Mouse (Mus musculus) forebrain, embryonic 14.5 days (tissue): ENCODE data around the gene Acot13. TPM values are rescaled to one million over a fixed set of nuclear protein-coding genes. Genes with fewer than 3 reads are reported as not detected.
A peak's percentile ranks its signal among the peaks of the same experiment; 100 is the strongest.
"Not testable (repeated sequence)": the region's sequence is repeated elsewhere in the genome, so short reads cannot be mapped to it uniquely, and the experiment has no call there.

Experiments
- ATAC-seq: fragments of 200-750 bp; cut with Nextera tagmentation; 2 replicates; pipeline ENCODE4 v1.8.0; 2017; ENCODE audit warnings: mild to moderate bottlenecking, moderate library complexity
- DNase-seq: peaks from one replicate; pipeline ENCODE4 v3.0.0-alpha.2; 2015; ENCODE audit warnings: low spot score
- H3K27ac ChIP-seq: fragments of 300-500 bp; sonication (generic); 2 replicates; pipeline ENCODE4 v1.5.1; 2014; ENCODE audit warnings: low read depth, mild to moderate bottlenecking, control low read depth, low read length, moderate library complexity
- H3K27me3 ChIP-seq: fragments of 300-500 bp; sonication (generic); replicated peaks from 2 replicates; pipeline ENCODE4 v1.6.1; 2014; ENCODE audit warnings: low read length, control low read depth, mixed read lengths; ENCODE audit not compliant: control insufficient read depth, insufficient read depth
- H3K36me3 ChIP-seq: fragments of 300-500 bp; sonication (generic); 2 replicates; pipeline ENCODE4 v1.6.1; 2014; ENCODE audit warnings: low read length, control low read depth; ENCODE audit not compliant: control insufficient read depth, insufficient read depth
- H3K4me1 ChIP-seq: fragments of 300-500 bp; sonication (generic); 2 replicates; pipeline ENCODE4 v1.6.1; 2014; ENCODE audit warnings: antibody characterized with exemption, low read length, control low read depth; ENCODE audit not compliant: control insufficient read depth, insufficient read depth
- H3K4me2 ChIP-seq: fragments of 300-500 bp; sonication (generic); 2 replicates; pipeline ENCODE4 v1.6.1; 2014; ENCODE audit warnings: mild to moderate bottlenecking, control low read depth, low read length
- H3K4me3 ChIP-seq: fragments of 300-500 bp; sonication (generic); 2 replicates; pipeline ENCODE4 v1.5.1; 2014; ENCODE audit warnings: low read depth, low read length, control low read depth
- H3K9ac ChIP-seq: fragments of 300-500 bp; sonication (generic); 2 replicates; pipeline ENCODE4 v1.6.1; 2014; ENCODE audit warnings: mild to moderate bottlenecking, low read length, control low read depth, moderate library complexity
- H3K9me3 ChIP-seq: fragments of 300-500 bp; sonication (generic); replicated peaks from 2 replicates; pipeline ENCODE4 v1.6.1; 2016; ENCODE audit warnings: low read length, control low read depth, mixed read lengths; ENCODE audit not compliant: control insufficient read depth
- WGBS: fragments of 180-500 bp; shearing (Covaris S2); extraction: QIAGEN DNeasy Blood & Tissue Kit; methylation state at CpG from one replicate; pipeline ENCODE4 v1.1.7; 2014; 5-methylcytosine and 5-hydroxymethylcytosine counted together
- polyA plus RNA-seq: library from polyadenylated mRNA; unstranded; fragments of >200 nt; fragmentation: Nextera tagmentation; extraction: Ambion mirVana; gene quantifications from 2 replicates; pipeline ENCODE4 v1.2.1, GENCODE M21; 2014

Gene Acot13
- polyA plus RNA-seq, 1 experiment from 2014 or later = 73.3 TPM

DNA sequence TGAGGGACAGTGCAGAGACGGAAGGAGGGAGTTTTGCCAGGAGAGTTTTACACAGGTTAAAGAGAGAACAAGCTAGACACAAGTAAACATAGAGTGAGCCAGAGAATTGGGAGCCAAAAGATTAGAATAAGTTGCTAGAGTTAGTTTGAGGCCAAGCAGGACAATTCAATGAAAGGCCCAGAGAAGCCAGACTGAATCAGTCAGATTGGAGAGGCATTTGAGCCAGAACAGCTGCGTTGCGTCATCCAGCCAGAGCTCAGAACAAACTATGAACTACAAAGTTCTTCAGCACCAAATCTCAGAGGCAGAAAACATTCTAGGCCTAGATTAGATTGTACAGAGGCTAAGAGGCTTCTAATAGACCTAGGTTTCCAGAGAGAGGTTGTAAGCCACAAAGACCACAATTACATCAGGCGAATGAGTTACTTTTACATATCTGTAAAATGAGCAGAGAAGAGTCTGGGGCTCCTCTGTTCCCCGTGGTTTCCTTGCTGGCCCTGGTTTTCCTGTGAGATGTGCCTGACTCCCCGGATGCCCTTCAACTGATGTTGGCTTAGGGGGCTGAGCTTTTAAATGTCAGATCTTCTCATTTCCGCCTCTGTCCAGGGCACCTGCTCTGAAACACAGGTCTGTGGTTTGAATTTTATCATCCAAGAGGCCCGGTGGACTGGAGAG lies 52.5 kb downstream of the Acot13 start:
- no peaks in the 10 kb centered on the region for H3K27me3 ChIP-seq
- H3K9me3 ChIP-seq = no peaks in the 10 kb centered on the region
- ATAC-seq (no peak), DNase-seq (no peak)
- WGBS = 88% methylated on average over 8 of the region's 8 CpGs
- H3K9ac ChIP-seq = no peak overlapping the region
- no peak overlapping the region for H3K27ac ChIP-seq
- no peak overlapping the region for H3K4me3 ChIP-seq
- no peak overlapping the region for H3K4me2 ChIP-seq
- no peaks in the 10 kb centered on the region for H3K4me1 ChIP-seq
- H3K36me3 ChIP-seq = no peaks in the 10 kb centered on the region

DNA sequence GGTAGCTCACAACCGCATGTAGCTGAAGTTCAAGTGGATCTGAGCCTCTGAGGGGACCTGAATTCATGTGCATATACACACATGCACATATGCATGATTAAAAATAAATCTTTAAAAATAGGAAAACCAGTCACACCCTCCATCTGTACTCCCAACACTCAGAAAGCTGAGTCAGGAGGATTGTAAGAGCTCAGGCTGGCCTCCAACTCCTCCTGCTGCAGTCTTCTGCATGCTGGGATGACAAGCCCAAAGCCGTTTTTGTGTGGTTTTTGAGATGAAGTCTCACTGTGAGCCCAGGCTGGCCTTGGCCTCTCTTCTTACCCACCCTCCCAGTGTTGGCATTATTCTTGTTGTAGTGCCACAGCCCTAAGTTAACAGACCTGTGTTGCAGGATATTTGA lies 53.3 kb downstream of the Acot13 start:
- Histone ChIP-seq H3K9me3 (no peaks in the 10 kb centered on the region), H3K9ac (no peak overlapping the region), H3K27me3 (no peaks in the 10 kb centered on the region), H3K4me1 (no peaks in the 10 kb centered on the region), H3K27ac (no peak overlapping the region), H3K4me2 (no peak overlapping the region), H3K4me3 (no peak overlapping the region), H3K36me3 (no peaks in the 10 kb centered on the region)
- ATAC-seq = no peak
- no peak for DNase-seq
- 83% methylated on average over 2 of the region's 2 CpGs for WGBS

DNA sequence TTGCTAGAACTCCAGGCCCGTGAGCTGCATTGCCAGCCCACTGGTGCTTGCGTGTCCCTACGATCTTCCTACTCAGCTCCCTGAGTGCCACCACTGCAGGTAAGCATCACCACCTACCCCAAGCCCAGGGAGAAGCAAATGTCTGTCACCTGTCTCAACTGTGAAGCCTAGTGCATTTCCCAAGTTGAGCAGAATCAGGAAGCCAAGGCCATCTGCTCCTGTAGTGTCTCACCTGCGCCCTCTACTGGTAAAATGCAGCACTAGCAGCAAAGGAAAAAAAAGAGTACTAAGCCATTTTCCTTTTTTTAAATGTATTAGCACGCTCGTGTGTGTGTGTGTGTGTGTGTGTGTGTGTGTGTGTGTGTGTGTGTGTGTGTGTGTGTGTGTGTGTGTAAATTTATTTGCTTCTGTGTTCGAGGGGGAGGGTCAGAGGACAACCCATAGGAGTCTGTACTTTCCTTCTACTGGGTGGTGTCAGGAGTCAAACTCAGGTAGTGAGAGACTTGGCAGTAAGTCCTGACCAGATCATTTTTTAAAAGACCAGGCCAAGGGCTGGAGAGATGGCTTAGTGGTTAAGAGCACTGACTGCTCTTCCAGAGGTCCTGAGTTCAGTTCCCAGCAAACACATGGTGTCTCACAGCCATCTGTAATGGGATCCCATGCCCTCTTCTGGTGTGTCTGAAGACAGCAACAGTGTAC lies 55.0 kb downstream of the Acot13 start:
- Histone ChIP-seq H3K36me3 (no peaks in the 10 kb centered on the region), H3K4me2 (no peak overlapping the region), H3K4me3 (no peak overlapping the region), H3K9ac (no peak overlapping the region), H3K27ac (no peak overlapping the region), H3K27me3 (no peaks in the 10 kb centered on the region), H3K9me3 (no peaks in the 10 kb centered on the region), H3K4me1 (no peaks in the 10 kb centered on the region)
- DNase-seq = peak; percentile 83
- WGBS = 51% methylated on average over 7 of the region's 7 CpGs
- ATAC-seq = peak; percentile 60

DNA sequence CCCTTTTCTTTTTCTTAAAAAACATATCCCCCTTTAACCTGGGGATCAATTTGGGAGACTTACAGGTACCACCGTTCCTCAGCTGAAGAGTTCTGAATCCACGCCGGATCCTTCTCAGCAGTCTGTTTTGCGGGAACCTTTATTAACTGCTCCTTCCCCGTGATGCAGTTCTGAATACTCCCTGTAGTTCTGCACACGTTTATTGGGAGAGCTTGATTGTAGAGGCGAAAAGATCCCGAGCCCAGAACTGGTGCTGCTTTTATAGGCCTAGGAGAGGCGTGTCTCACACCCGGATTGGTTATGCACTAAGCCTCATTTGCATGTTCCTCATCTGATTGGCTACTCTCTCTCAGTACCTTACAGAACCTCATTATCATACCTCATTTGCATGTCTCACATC lies 59.9 kb downstream of the Acot13 start:
- not testable (repeated sequence) for H3K27me3 ChIP-seq, ATAC-seq

More for the DNA sequence above, 59.9 kb downstream of the Acot13 start:
- not testable (repeated sequence) for H3K36me3 ChIP-seq, H3K27ac ChIP-seq, H3K9me3 ChIP-seq, H3K4me3 ChIP-seq, H3K9ac ChIP-seq, H3K4me2 ChIP-seq, DNase-seq, H3K4me1 ChIP-seq
- 89% methylated on average over 10 of the region's 10 CpGs for WGBS

Other genes starting within 250 kb of the Acot13 start
- gene Ripor2, start 249.4 kb downstream of the Acot13 start, polyA plus RNA-seq = 16.9 and 21.0 TPM in 2 replicates
- not detected in 2 replicates for gene Armh2, start 90.3 kb downstream of the Acot13 start, polyA plus RNA-seq
- gene Gmnn, start 69.6 kb downstream of the Acot13 start, polyA plus RNA-seq = 44.9 and 65.6 TPM in 2 replicates
- gene BC005537, start 29.9 kb downstream of the Acot13 start, polyA plus RNA-seq = 50.3 and 57.9 TPM in 2 replicates
- 44.9 and 45.1 TPM in 2 replicates for gene Tdp2, start 139 bp upstream of the Acot13 start, polyA plus RNA-seq
- gene D130043K22Rik, start 13.6 kb upstream of the Acot13 start, polyA plus RNA-seq = 1.4 and 2.6 TPM in 2 replicates
- 7.5 and 8.0 TPM in 2 replicates for gene Aldh5a1, start 106.1 kb upstream of the Acot13 start, polyA plus RNA-seq
- 0.67 and 0.99 TPM in 2 replicates for gene Gpld1, start 111.6 kb upstream of the Acot13 start, polyA plus RNA-seq
- gene Mrs2, start 188.8 kb upstream of the Acot13 start, polyA plus RNA-seq = 15.8 and 18.1 TPM in 2 replicates
- 1.4 and 2.3 TPM in 2 replicates for gene Dcdc2a, start 224.5 kb upstream of the Acot13 start, polyA plus RNA-seq